Mouse (Mus musculus): Measurements from ENCODE around the gene Cxcl10. TPM values are rescaled to one million over a fixed set of nuclear protein-coding genes. Genes with fewer than 3 reads are reported as not detected.
"Not testable (repeated sequence)": the region's sequence is repeated elsewhere in the genome, so short reads cannot be mapped to it uniquely, and the experiment has no call there.

Cxcl10 gene
- total RNA-seq, 2 experiments from 2014 or later = not detected

- peak; percentile 70 for DNase-seq
Measured at GRCm38 (mm10) chr5:92369151-92369994, 20.7 kb upstream of the Cxcl10 start.

GRCm38 (mm10) chr5:92368392-92368791 lies 19.7 kb upstream of the Cxcl10 start:
- DNase-seq = no peak

- DNase-seq = no peak
Measured at GRCm38 (mm10) chr5:92366565-92366964, 17.9 kb upstream of the Cxcl10 start.

GRCm38 (mm10) chr5:92365146-92365705 lies 16.5 kb upstream of the Cxcl10 start:
- no peak for DNase-seq

GRCm38 (mm10) chr5:92364011-92364410 lies 15.3 kb upstream of the Cxcl10 start:
- DNase-seq = no peak

GRCm38 (mm10) chr5:92363179-92363578 lies 14.5 kb upstream of the Cxcl10 start:
- DNase-seq = no peak

- peak; percentile 29 for DNase-seq
Measured at GRCm38 (mm10) chr5:92358767-92359455, 10.2 kb upstream of the Cxcl10 start.

GRCm38 (mm10) chr5:92358033-92358432 lies 9.3 kb upstream of the Cxcl10 start:
- no peak for DNase-seq

- peak; percentile 57 for DNase-seq
Measured at GRCm38 (mm10) chr5:92353517-92353916, 4.8 kb upstream of the Cxcl10 start.

- DNase-seq = not testable (repeated sequence)
Measured at GRCm38 (mm10) chr5:92352716-92353115, 4.0 kb upstream of the Cxcl10 start.

GRCm38 (mm10) chr5:92349731-92350130 lies 1.0 kb upstream of the Cxcl10 start:
- DNase-seq = no peak

GRCm38 (mm10) chr5:92345006-92345405 lies 3.7 kb downstream of the Cxcl10 start:
- peak; percentile 62 for DNase-seq

- DNase-seq = no peak
Measured at GRCm38 (mm10) chr5:92340606-92341005, 8.1 kb downstream of the Cxcl10 start.

GRCm38 (mm10) chr5:92336743-92337142 lies 11.9 kb downstream of the Cxcl10 start:
- DNase-seq = no peak

GRCm38 (mm10) chr5:92332359-92332840 lies 16.3 kb downstream of the Cxcl10 start:
- DNase-seq = peak; percentile 53

GRCm38 (mm10) chr5:92331635-92332338 lies 16.9 kb downstream of the Cxcl10 start, which contains the start of gene Art3:
Art3 (plus strand) TSS chr5:92331827.
- DNase-seq = no peak

- DNase-seq = no peak
Measured at GRCm38 (mm10) chr5:92331122-92331521, 17.6 kb downstream of the Cxcl10 start.

- DNase-seq = no peak
Measured at GRCm38 (mm10) chr5:92327929-92328328, 20.8 kb downstream of the Cxcl10 start, which contains the start of gene Cxcl9. Cxcl9 (minus strand) TSS chr5:92328079.

- no peak for DNase-seq
Measured at GRCm38 (mm10) chr5:92327367-92327766, 21.3 kb downstream of the Cxcl10 start.

GRCm38 (mm10) chr5:92323264-92323663 lies 25.4 kb downstream of the Cxcl10 start:
- DNase-seq = peak; percentile 82

- DNase-seq = no peak
Measured at GRCm38 (mm10) chr5:92322612-92323011, 26.1 kb downstream of the Cxcl10 start.

Measured in gastrocnemius, postnatal 25 days (tissue).